Mouse (Mus musculus) heart, embryonic 15.5 days (tissue): ENCODE results near the gene Vmac. TPM values are rescaled to one million over a fixed set of nuclear protein-coding genes. Genes with fewer than 3 reads are reported as not detected.

Experiments
- ATAC-seq: fragments of 200-750 bp; cut with Nextera tagmentation; replicated peaks from 2 replicates; pipeline ENCODE4 v1.8.0; 2017; ENCODE audit warnings: low read depth, moderate TSS enrichment; ENCODE audit not compliant: insufficient number of reproducible peaks, insufficient read depth, low FRiP score
- H3K27ac ChIP-seq: fragments of 300-500 bp; sonication (generic); 2 replicates; pipeline ENCODE4 v1.5.1; 2015; ENCODE audit warnings: mild to moderate bottlenecking, inconsistent platforms
- H3K27me3 ChIP-seq: fragments of 300-500 bp; sonication (generic); 2 replicates; pipeline ENCODE4 v1.6.1; 2015; ENCODE audit warnings: inconsistent platforms
- H3K36me3 ChIP-seq: fragments of 300-500 bp; sonication (generic); 2 replicates; pipeline ENCODE4 v1.6.1; 2015; ENCODE audit warnings: mild to moderate bottlenecking, inconsistent platforms
- H3K4me1 ChIP-seq: fragments of 300-500 bp; sonication (generic); replicated peaks from 2 replicates; pipeline ENCODE4 v1.6.1; 2015; ENCODE audit warnings: inconsistent platforms
- H3K4me2 ChIP-seq: fragments of 300-500 bp; sonication (generic); 2 replicates; pipeline ENCODE4 v1.6.1; 2015; ENCODE audit warnings: inconsistent platforms, mild to moderate bottlenecking, moderate library complexity
- H3K4me3 ChIP-seq: fragments of 300-500 bp; sonication (generic); 2 replicates; pipeline ENCODE4 v1.5.1; 2015; ENCODE audit warnings: mild to moderate bottlenecking, inconsistent platforms
- H3K9ac ChIP-seq: fragments of 300-500 bp; sonication (generic); 2 replicates; pipeline ENCODE4 v1.6.1; 2015; ENCODE audit warnings: mild to moderate bottlenecking, inconsistent platforms
- H3K9me3 ChIP-seq: fragments of 300-500 bp; sonication (generic); replicated peaks from 2 replicates; pipeline ENCODE4 v1.6.1; 2016; ENCODE audit warnings: inconsistent platforms
- WGBS: fragments of 180-500 bp; shearing (Covaris S2); methylation state at CpG from one replicate; pipeline ENCODE4 v1.1.7; 2015; ENCODE audit warnings: mixed read lengths; 5-methylcytosine and 5-hydroxymethylcytosine counted together
- polyA plus RNA-seq: library from polyadenylated mRNA; unstranded; fragments of >200 nt; fragmentation: Nextera tagmentation; extraction: Ambion mirVana; gene quantifications from 2 replicates; pipeline ENCODE4 v1.2.1, GENCODE M21; 2015

The Vmac gene
- polyA plus RNA-seq, 1 experiment from 2014 or later = 11.6 TPM

GRCm38 (mm10) chr17:56682880-56683279, 34.9 kb downstream of the Vmac start:
- peaks cover 21% of the 10 kb centered on the region for H3K36me3 ChIP-seq
- H3K4me3 ChIP-seq = no peak overlapping the region
- H3K4me2 ChIP-seq = no peak overlapping the region
- no peak for ATAC-seq
- H3K27ac ChIP-seq = no peak overlapping the region
- H3K9me3 ChIP-seq = no peaks in the 10 kb centered on the region
- 0 out of 2 replicates have a peak overlapping the region, but pooled peaks have one; percentile 2 for H3K9ac ChIP-seq
- no peaks in the 10 kb centered on the region for H3K27me3 ChIP-seq
- H3K4me1 ChIP-seq = peaks cover 37% of the 10 kb centered on the region
- WGBS = 19% methylated on average over 3 of the region's 3 CpGs

- Histone ChIP-seq H3K27me3 (no peaks in the 10 kb centered on the region), H3K36me3 (peaks cover 23% of the 10 kb centered on the region), H3K9me3 (no peaks in the 10 kb centered on the region), H3K9ac (no peak overlapping the region), H3K27ac (no peak overlapping the region), H3K4me1 (peaks cover 30% of the 10 kb centered on the region), H3K4me2 (no peak overlapping the region), H3K4me3 (no peak overlapping the region)
- ATAC-seq = no peak
- 58% methylated on average over 4 of the region's 4 CpGs for WGBS
These were observed 36.0 kb downstream of the Vmac start for GRCm38 (mm10) chr17:56681791-56682190.

GRCm38 (mm10) chr17:56673647-56674416, 44.0 kb downstream of the Vmac start:
- peak overlapping the region; percentile 81 for H3K4me2 ChIP-seq
- peak overlapping the region; percentile 96 for H3K9ac ChIP-seq
- H3K4me1 ChIP-seq = peaks cover 22% of the 10 kb centered on the region
- WGBS = under 1% methylated on average over 36 of the region's 37 CpGs
- peak overlapping the region; percentile 87 for H3K4me3 ChIP-seq
- H3K27me3 ChIP-seq = no peaks in the 10 kb centered on the region
- peaks cover 9% of the 10 kb centered on the region; the same call in 1 of the 2 replicates for H3K36me3 ChIP-seq
- H3K9me3 ChIP-seq = no peaks in the 10 kb centered on the region
- no peak for ATAC-seq
- peak overlapping the region; percentile 85 for H3K27ac ChIP-seq

- ATAC-seq = peak; percentile 94
- H3K27ac ChIP-seq = peak within 1 kb of the TSS; percentile 93
- peak within 1 kb of the TSS; percentile 85 for H3K4me2 ChIP-seq
- H3K9ac ChIP-seq = peak within 1 kb of the TSS; percentile 96
- no peaks in the 10 kb centered on the region for H3K27me3 ChIP-seq
- H3K36me3 ChIP-seq = peaks cover 9% of the 10 kb centered on the region; the same call in 1 of the 2 replicates
- no peaks in the 10 kb centered on the region for H3K9me3 ChIP-seq
- H3K4me3 ChIP-seq = peak within 1 kb of the TSS; percentile 87
- under 1% methylated on average over 65 of the region's 66 CpGs for WGBS
- H3K4me1 ChIP-seq = peaks cover 29% of the 10 kb centered on the region
These were observed 44.7 kb downstream of the Vmac start, which contains the start of gene Ranbp3 for GRCm38 (mm10) chr17:56672941-56673646. Gene Ranbp3, plus strand, starts transcription at chr17:56673294.

DNA sequence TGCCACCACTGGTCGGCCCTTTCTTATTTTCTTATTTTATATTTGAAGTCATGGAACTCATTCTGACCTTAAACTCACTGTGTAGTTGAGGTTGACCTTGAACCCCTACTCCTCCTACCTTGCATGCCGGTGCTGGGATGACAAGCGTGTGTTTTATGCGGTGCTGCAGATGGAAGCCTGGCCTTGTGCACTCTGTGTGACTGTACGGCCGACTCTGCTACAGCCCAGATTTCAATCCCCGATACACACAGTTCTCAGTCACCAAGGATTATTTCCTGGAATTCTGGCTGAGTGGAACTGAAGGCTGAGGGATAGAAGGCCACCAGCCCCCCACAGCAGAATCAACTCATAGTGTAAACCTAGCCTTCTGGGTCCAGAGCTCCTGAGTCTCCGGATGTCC, 48.1 kb downstream of the Vmac start:
- no peak overlapping the region for H3K4me3 ChIP-seq
- no peaks in the 10 kb centered on the region for H3K9me3 ChIP-seq
- no peak overlapping the region for H3K4me2 ChIP-seq
- H3K9ac ChIP-seq = no peak overlapping the region
- no peaks in the 10 kb centered on the region for H3K27me3 ChIP-seq
- H3K4me1 ChIP-seq = peaks cover 17% of the 10 kb centered on the region
- H3K36me3 ChIP-seq = no peaks in the 10 kb centered on the region
- ATAC-seq = no peak
- 79% methylated on average over 8 of the region's 8 CpGs for WGBS
- H3K27ac ChIP-seq = no peak overlapping the region

GRCm38 (mm10) chr17:56668384-56669144, 49.3 kb downstream of the Vmac start:
- Histone ChIP-seq H3K9ac (peak overlapping the region; percentile 52), H3K4me3 (peak overlapping the region; percentile 55), H3K27ac (no peak overlapping the region), H3K4me2 (peak overlapping the region; percentile 94), H3K27me3 (no peaks in the 10 kb centered on the region), H3K9me3 (no peaks in the 10 kb centered on the region), H3K4me1 (peaks cover 20% of the 10 kb centered on the region), H3K36me3 (no peaks in the 10 kb centered on the region)
- WGBS = 4% methylated on average over 31 of the region's 31 CpGs
- ATAC-seq = no peak

DNA sequence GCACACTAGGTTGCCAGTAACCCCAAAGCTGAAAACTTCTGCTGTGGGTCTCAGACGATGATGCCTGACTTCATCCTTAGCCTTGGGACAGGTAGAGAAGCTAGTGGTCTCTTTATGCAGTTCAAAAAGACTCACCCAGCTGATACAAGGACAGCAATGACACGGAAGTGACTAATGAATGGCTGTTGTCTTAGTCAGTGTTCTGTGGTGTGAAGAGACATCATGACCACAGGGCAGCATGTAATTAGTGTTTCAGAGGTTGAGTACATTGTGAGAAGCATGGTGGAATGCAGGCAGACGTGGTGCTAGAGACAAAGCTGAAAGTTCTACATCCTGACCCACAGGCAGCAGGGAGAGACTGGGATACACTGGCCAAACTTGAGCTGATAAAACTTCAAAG, 50.2 kb downstream of the Vmac start:
- Histone ChIP-seq H3K4me1 (peaks cover 20% of the 10 kb centered on the region), H3K27ac (no peak overlapping the region), H3K27me3 (no peaks in the 10 kb centered on the region), H3K4me3 (no peak overlapping the region), H3K4me2 (0 out of 2 replicates have a peak overlapping the region, but pooled peaks have one; percentile 94), H3K9ac (no peak overlapping the region), H3K9me3 (no peaks in the 10 kb centered on the region), H3K36me3 (no peaks in the 10 kb centered on the region)
- ATAC-seq = no peak
- WGBS = 72% methylated on average over 3 of the region's 3 CpGs

DNA sequence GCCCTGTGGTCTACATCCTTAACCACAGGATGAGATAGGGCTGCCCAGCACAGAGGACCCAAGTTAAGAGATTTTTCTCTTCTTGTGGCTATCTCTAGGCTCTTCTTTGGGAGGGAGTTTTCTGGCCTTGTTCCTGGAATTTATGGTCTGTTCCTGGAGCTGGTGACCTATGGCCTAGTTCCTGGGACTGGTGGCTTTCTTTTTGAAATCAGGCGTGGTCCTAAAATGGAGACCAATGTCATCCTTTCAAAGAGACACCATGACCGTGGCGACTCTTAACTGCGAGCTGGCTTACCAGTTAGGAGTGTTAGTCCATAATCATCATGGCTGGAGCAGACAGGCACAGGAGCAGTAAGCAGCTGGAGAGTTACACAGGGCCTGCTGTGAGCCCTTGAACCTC, 51.4 kb downstream of the Vmac start:
- H3K9me3 ChIP-seq = no peaks in the 10 kb centered on the region
- 86% methylated on average over 4 of the region's 4 CpGs for WGBS
- H3K4me1 ChIP-seq = peaks cover 16% of the 10 kb centered on the region
- no peak overlapping the region for H3K27ac ChIP-seq
- no peaks in the 10 kb centered on the region for H3K36me3 ChIP-seq
- no peaks in the 10 kb centered on the region for H3K27me3 ChIP-seq
- H3K4me3 ChIP-seq = no peak overlapping the region
- H3K9ac ChIP-seq = no peak overlapping the region
- no peak for ATAC-seq
- H3K4me2 ChIP-seq = no peak overlapping the region

DNA sequence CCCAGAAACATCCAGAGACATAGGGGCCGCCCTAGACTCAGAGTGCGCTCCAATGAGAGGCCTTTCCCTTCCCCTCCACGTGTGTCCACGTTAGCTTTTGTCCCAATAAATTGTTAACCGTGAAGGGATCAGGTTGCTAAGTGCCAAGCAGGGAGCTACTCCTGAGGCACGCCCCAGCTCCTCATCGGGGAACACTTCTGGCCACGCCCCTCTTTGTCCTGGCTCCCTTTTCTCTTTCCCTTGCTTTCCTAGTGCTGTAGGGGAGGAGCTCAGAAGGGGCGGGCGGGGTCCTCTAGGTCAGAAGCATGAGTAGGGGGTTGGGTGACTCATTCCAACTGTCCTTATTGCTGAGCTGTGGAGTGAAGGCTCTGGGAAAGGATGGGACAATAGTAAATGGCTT, 53.5 kb downstream of the Vmac start:
- peak overlapping the region; percentile 19; the same call in 1 of the 2 replicates for H3K4me2 ChIP-seq
- H3K9ac ChIP-seq = no peak overlapping the region
- H3K9me3 ChIP-seq = no peaks in the 10 kb centered on the region
- no peak overlapping the region for H3K27ac ChIP-seq
- 12% methylated on average over 10 of the region's 10 CpGs for WGBS
- no peaks in the 10 kb centered on the region for H3K36me3 ChIP-seq
- 0 out of 2 replicates have a peak, but pooled peaks have one; percentile 12 for ATAC-seq
- no peaks in the 10 kb centered on the region for H3K27me3 ChIP-seq
- peaks cover 16% of the 10 kb centered on the region for H3K4me1 ChIP-seq
- H3K4me3 ChIP-seq = no peak overlapping the region
